Mouse (Mus musculus) c-Kit-positive CD71-positive TER-119-negative erythroid progenitor cells, embryonic 14.5 days (primary cell): ENCODE measurements around the gene Naif1.
A peak's percentile ranks its signal among the peaks of the same experiment; 100 is the strongest.

Experiments
- DNase-seq: peaks from one replicate; pipeline ENCODE4 v3.0.0-alpha.2; 2013; ENCODE audit warnings: low read depth

Naif1 gene

GRCm38 (mm10) chr2:32449761-32450754 is at the start of gene Naif1:
TSS of gene Naif1 (plus strand) at chr2:32450457.
- no peak for DNase-seq

DNA sequence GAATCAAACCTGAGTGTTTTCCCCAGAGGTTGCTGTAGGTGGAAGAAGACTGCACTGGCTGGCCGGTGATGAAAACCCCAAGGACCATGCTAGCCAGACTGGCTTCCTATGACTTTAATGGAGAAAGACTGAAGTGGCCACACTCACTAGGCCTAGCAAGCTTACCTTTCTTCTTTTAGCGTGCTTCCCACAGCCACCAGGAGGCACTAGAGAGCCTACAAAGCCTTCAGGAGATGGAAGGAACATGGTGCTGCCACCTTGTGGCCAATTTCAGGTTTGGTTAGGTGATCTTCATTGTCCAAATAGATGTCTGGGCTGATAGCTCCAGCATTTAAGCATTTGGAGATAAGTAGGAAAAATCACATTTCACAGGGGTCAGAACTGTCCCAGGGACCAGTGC is 45.6 kb upstream of the Naif1 start:
- DNase-seq, result peak; percentile 100

- DNase-seq, result no peak
Observed at GRCm38 (mm10) chr2:32407144-32407824, 43.0 kb upstream of the Naif1 start.

DNA sequence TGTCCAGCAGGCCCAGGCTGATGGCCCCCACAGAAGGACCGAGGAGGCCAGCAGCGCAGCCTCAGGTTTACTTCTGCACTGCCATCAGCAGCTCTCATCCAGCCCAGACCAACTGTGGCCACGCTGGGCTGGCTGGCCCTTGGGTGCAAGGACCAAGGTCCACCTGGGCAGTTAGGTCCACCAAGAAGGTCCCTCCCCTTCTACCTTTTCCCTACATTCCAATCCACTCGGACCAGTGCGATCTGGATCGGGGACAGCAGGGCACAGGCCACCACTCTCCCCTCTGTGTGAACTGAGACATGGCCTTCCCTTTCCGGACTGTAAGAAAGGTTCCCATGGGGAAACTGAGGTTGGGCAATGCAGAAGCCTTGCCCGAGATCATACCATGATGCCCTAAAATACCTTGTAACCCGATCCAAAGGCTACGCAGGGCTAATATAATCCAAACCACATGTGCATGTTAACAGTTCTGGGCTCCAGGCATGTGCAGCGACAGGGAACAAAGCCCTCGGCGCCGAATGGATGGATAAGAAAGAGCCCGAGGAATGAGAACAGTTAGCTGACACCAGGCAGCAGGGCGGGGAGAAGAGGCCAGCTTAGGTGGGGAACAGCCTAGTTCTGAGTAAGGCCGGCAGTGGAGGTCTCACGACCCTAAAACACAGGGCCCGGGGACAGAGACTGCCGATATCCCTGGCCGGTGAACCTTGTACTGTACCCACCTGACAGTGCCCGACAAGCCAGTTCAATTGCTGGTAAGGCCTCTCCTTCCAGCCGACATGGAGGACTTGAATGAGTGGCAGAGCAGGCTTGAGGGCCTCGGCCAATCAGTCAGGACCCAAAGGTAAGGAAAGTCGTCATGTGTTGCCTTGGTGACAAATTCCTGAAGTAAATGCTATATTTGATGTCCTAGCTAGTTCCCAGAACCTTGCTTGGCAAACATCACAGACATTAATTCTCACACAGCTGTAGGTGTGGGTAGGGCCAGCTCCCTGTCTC is 41.5 kb upstream of the Naif1 start:
- DNase-seq, result no peak

- DNase-seq, result no peak
Observed at GRCm38 (mm10) chr2:32411407-32411806, 38.9 kb upstream of the Naif1 start.

GRCm38 (mm10) chr2:32412742-32413531 is 37.3 kb upstream of the Naif1 start:
- no peak for DNase-seq

DNA sequence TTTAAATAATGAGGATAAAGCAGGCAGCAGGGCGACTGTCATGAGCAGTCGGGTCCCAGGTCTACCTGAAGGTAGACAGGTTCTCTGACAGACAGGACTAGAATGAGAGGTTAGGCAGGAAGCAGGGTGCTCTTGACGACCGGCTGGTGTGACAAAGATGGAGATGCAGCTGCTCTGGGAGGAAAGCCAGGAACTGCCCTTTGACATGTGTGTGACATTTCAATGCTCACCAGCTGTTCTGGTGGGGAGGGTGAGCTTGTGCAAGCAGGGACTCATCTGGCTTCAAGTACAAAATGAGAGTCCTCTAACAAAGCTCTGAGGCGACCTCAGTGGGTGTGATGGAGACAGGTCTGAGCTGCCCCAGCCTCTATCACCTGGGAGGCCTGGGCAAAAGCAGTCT is 36.3 kb upstream of the Naif1 start:
- no peak for DNase-seq

GRCm38 (mm10) chr2:32415801-32416200 is 34.5 kb upstream of the Naif1 start:
- DNase-seq, result no peak

GRCm38 (mm10) chr2:32416556-32416955 is 33.7 kb upstream of the Naif1 start:
- DNase-seq, result no peak

DNA sequence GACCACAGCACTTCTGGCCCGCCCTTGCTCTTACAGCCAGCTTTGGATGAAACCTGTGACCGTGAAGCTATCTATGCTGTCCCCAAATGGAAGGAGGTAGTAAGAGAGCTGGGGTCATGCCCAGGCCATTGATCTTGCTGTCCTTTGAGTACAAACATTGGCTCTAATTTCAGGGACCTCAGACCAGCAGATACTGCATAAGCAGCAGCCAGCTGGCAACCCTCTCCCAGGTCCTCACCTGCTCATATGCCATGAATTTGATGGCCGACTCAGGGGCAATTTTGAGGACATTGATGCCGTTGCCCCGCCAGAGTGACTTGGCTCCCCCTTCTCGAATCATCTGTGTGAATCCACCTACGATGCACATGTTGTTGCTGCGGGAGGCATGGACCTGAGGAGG is 32.8 kb upstream of the Naif1 start:
- DNase-seq, result no peak

GRCm38 (mm10) chr2:32418430-32419151 is 31.7 kb upstream of the Naif1 start:
- no peak for DNase-seq

GRCm38 (mm10) chr2:32419359-32419758 is 30.9 kb upstream of the Naif1 start:
- no peak for DNase-seq

- no peak for DNase-seq
Observed at GRCm38 (mm10) chr2:32420066-32420608, 30.1 kb upstream of the Naif1 start.

DNA sequence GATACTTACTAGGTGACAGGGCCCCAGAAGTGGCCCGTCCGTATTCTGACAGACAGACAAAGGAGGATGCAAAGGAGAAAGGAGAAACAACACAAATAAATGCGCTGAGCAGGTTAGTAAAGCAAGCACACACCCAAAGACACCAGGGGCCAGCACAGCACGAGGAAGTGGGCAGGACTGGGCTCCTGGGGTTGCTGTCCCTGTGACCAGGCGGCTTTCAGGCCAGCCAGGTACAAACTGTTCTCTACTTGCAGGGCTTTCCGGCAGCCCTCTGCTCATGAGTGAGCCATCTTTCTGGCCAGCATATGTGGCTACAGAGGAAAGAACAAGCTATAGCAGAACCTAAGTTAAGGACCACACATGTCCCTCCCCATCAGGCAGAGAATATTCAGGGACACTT is 29.6 kb upstream of the Naif1 start:
- DNase-seq, result no peak

DNA sequence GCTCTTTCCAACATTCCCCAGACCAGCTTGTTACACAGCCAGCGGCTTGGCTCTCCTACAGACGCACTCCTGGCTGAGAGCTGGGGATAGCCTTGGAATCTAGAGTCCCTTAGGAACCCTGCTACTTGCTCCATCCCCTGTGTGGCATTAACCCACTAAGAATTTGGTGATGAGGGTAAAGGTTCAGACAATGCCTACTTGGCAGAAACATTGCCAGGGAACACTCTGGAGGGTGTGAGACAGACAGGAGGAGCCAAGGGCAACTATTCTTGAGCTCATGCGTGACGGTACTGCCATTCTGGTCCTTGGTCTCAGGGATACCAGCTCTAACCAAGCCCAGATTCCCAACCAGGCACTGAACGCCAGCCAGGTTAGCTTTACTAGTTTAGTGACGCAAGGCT is 28.4 kb upstream of the Naif1 start:
- no peak for DNase-seq

DNA sequence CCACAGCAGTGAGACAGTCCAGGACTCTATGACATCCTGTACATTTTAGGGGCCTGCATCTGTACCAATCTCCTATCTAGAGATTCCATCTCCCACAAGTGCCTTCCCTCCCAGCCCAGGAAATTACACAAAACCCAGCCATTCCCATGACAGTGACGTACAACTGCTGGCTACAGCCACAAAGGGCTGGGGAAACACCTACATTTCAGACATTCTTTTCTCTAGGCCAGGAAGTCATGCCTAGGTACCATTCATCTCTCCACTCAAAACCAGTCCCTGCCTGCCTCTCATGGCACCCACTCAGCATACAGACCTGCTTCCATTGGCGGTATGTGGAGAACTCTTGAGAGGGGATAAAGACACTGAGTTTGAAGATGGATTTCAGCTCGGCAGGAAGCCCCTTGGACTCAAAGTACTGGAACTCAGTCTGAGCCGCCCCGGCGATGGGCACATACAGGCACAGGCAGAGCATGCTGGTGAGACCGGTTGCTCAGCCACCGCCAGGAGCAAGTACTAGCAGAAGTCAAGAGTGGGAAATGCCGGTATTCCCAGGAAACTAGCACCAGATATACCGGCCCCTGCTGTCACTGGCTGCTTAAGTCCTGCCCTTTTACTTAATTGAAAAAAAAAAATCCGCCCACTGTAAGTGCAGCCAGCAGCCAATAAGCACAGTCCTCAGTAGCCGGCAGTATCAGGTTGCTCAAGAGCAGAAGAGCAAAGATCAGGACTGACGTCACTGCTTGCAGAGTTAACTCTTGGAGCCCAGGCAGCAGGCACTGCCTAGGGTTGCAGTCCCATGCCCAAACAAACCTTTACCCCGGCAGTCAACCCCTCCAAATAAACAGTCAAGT is 26.6 kb upstream of the Naif1 start:
- peak; percentile 75 for DNase-seq

GRCm38 (mm10) chr2:32424796-32425195 is 25.5 kb upstream of the Naif1 start:
- no peak for DNase-seq

- no peak for DNase-seq
Observed at GRCm38 (mm10) chr2:32425568-32425967, 24.7 kb upstream of the Naif1 start.

DNA sequence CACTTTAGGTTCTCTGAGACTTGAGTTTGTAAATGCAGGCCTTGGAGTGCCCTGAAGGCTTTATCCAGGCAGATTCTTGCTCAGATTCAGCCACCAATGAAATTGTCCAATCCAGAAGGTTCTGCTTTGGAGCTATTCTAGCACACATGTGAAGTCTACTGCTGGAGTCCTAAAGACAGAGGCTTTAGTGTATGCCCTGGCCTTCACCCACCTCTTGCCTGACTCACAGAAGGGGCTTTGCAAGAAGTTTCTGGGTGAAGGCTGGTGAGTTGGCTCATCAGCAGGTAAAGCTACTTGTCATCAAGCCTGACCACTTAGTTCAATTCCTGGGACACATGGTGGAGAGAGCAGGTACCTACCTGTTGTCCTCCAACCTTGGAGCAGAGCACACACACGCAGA is 24.1 kb upstream of the Naif1 start:
- no peak for DNase-seq
